Mouse (Mus musculus) kidney, adult 8-10 months (tissue): ENCODE results near the gene Kif6.
A peak's percentile ranks its signal among the peaks of the same experiment; 100 is the strongest.

ENCODE experiments used
- DNase-seq, 2 experiments: peaks; one replicate each; pipeline ENCODE4 v3.0.0; 2022

Gene Kif6

GRCm38 (mm10) chr17:49668296-49668695, 53.4 kb downstream of the Kif6 start:
- no peak for DNase-seq

GRCm38 (mm10) chr17:49671921-49672339, 57.0 kb downstream of the Kif6 start:
- no peak for DNase-seq

- no peak for DNase-seq
These were observed 57.5 kb downstream of the Kif6 start for GRCm38 (mm10) chr17:49672421-49672820.

GRCm38 (mm10) chr17:49675629-49676028, 60.7 kb downstream of the Kif6 start:
- no peak for DNase-seq

GRCm38 (mm10) chr17:49681410-49681809, 66.5 kb downstream of the Kif6 start:
- DNase-seq: no peak

- DNase-seq: no peak
These were observed 69.2 kb downstream of the Kif6 start for GRCm38 (mm10) chr17:49684146-49684545.

GRCm38 (mm10) chr17:49690607-49691454, 75.9 kb downstream of the Kif6 start:
- DNase-seq: no peak

GRCm38 (mm10) chr17:49691455-49691805, 76.5 kb downstream of the Kif6 start:
- no peak for DNase-seq

GRCm38 (mm10) chr17:49693206-49693605, 78.3 kb downstream of the Kif6 start:
- DNase-seq: no peak

- no peak for DNase-seq
These were observed 82.3 kb downstream of the Kif6 start for GRCm38 (mm10) chr17:49697220-49697619.

GRCm38 (mm10) chr17:49703492-49704249, 88.7 kb downstream of the Kif6 start:
- no peak for DNase-seq

GRCm38 (mm10) chr17:49709192-49709591, 94.3 kb downstream of the Kif6 start:
- DNase-seq: no peak

- no peak for DNase-seq
These were observed 95.2 kb downstream of the Kif6 start for GRCm38 (mm10) chr17:49710101-49710630.

- DNase-seq: no peak
These were observed 111.3 kb downstream of the Kif6 start for GRCm38 (mm10) chr17:49726206-49726605.

GRCm38 (mm10) chr17:49726976-49727375, 112.0 kb downstream of the Kif6 start:
- peak; percentile 15 to 45 for DNase-seq

GRCm38 (mm10) chr17:49727428-49728045, 112.6 kb downstream of the Kif6 start:
- DNase-seq: peak in 1 of 2 experiments; percentile 20

GRCm38 (mm10) chr17:49729856-49730255, 114.9 kb downstream of the Kif6 start:
- peak; percentile 11 to 39 for DNase-seq

- DNase-seq: no peak
These were observed 117.8 kb downstream of the Kif6 start for GRCm38 (mm10) chr17:49732706-49733105.

GRCm38 (mm10) chr17:49734079-49734478, 119.1 kb downstream of the Kif6 start:
- peak; percentile 15 to 84 for DNase-seq

- peak in 1 of 2 experiments; percentile 59 for DNase-seq
These were observed 119.8 kb downstream of the Kif6 start for GRCm38 (mm10) chr17:49734776-49735175.

GRCm38 (mm10) chr17:49736364-49736763, 121.4 kb downstream of the Kif6 start:
- DNase-seq: no peak

- no peak for DNase-seq
These were observed 122.4 kb downstream of the Kif6 start for GRCm38 (mm10) chr17:49737217-49737774.

GRCm38 (mm10) chr17:49738351-49738750, 123.4 kb downstream of the Kif6 start:
- no peak for DNase-seq
